Mouse (Mus musculus) CH12.LX (cell line): ENCODE results near the gene Wwc2. TPM values are rescaled to one million over a fixed set of nuclear protein-coding genes. Genes with fewer than 3 reads are reported as not detected.

ENCODE experiments used
- DNase-seq: peaks from one replicate; pipeline ENCODE4 v3.0.0-alpha.2; 2013; ENCODE audit errors: extremely low read depth
- H3K27ac ChIP-seq: 2 replicates; pipeline ENCODE4 v1.5.1; 2012; ENCODE audit warnings: low read depth, mild to moderate bottlenecking, control low read depth, moderate library complexity; ENCODE audit not compliant: insufficient read depth
- H3K27me3 ChIP-seq: replicated peaks from 2 replicates; pipeline ENCODE3; 2012; ENCODE audit warnings: inconsistent platforms
- H3K36me3 ChIP-seq, 2 experiments: replicated peaks in 1 of 2; 2 replicates each; pipeline versions ENCODE3 to v1.6.1; 2012; ENCODE audit warnings: inconsistent platforms in 1 of 2, low read length in 1 of 2, mild to moderate bottlenecking in 1 of 2, mixed read lengths in 1 of 2, moderate library complexity in 1 of 2; ENCODE audit not compliant: control insufficient read depth in 1 of 2, insufficient read depth in 1 of 2
- H3K4me1 ChIP-seq, 2 experiments: 2 replicates each; pipeline ENCODE4 v1.6.1; 2012; ENCODE audit warnings: inconsistent platforms in 1 of 2, moderate library complexity in 1 of 2; ENCODE audit not compliant: insufficient read depth in 2 of 2, control insufficient read depth in 1 of 2
- H3K4me2 ChIP-seq: 2 replicates; pipeline ENCODE4 v1.6.1; 2012; ENCODE audit warnings: low read depth, mild to moderate bottlenecking, control low read depth; ENCODE audit not compliant: poor library complexity, insufficient read depth, severe bottlenecking
- H3K4me3 ChIP-seq, 3 experiments: fragments of 150-350 bp in 1 of 3; sonication (generic) in 1 of 3; replicated peaks in 1 of 3; 2 replicates each; pipeline versions ENCODE3 to v1.5.1; 2011 to 2012; ENCODE audit warnings: low read depth in 2 of 3, low read length in 2 of 3, mild to moderate bottlenecking in 2 of 3, moderate library complexity in 2 of 3, control low read depth in 1 of 3, improper control_type of control experiment in 1 of 3, inconsistent platforms in 1 of 3, mixed read lengths in 1 of 3; ENCODE audit not compliant: poor library complexity in 1 of 3
- H3K79me2 ChIP-seq: replicated peaks from 2 replicates; pipeline ENCODE4 v1.6.1; 2012; ENCODE audit warnings: mild to moderate bottlenecking, moderate library complexity; ENCODE audit not compliant: control insufficient read depth, poor library complexity, insufficient read depth, severe bottlenecking; ENCODE audit errors: extremely low read depth
- H3K9ac ChIP-seq: 2 replicates; pipeline ENCODE4 v1.6.1; 2012; ENCODE audit warnings: low read depth, mild to moderate bottlenecking, control low read depth, moderate library complexity; ENCODE audit not compliant: insufficient read depth
- H3K9me3 ChIP-seq: replicated peaks from 2 replicates; pipeline ENCODE3; 2012; ENCODE audit warnings: low read length, inconsistent platforms, mixed read lengths
- BHLHE40 ChIP-seq: IDR thresholded peaks from 2 replicates; pipeline ENCODE4 v1.6.1; 2011; ENCODE audit warnings: mild to moderate bottlenecking, low read depth, low read length, improper control_type of control experiment
- CHD1 ChIP-seq: IDR thresholded peaks from 2 replicates; pipeline ENCODE4 v1.6.1; 2012; ENCODE audit warnings: low read depth, low read length, improper control_type of control experiment, inconsistent platforms
- E2F4 ChIP-seq: IDR thresholded peaks from 2 replicates; pipeline ENCODE4 v1.6.1; 2011; ENCODE audit warnings: low read depth, low read length, improper control_type of control experiment; ENCODE audit not compliant: insufficient replicate concordance
- ETS1 ChIP-seq: conservative IDR thresholded peaks from 2 replicates; pipeline ENCODE4 v1.6.1; 2012; ENCODE audit warnings: low read depth, mild to moderate bottlenecking, inconsistent platforms, low read length, improper control_type of control experiment, moderate library complexity
- HCFC1 ChIP-seq: IDR thresholded peaks from 2 replicates; pipeline ENCODE4 v1.6.1; 2012; ENCODE audit warnings: low read depth, mild to moderate bottlenecking, inconsistent platforms, low read length, improper control_type of control experiment
- IRF4 ChIP-seq: IDR thresholded peaks from 2 replicates; pipeline ENCODE4 v1.6.1; 2014; ENCODE audit warnings: low read depth, mild to moderate bottlenecking, inconsistent platforms, low read length, improper control_type of control experiment
- KAT2A ChIP-seq: IDR thresholded peaks from 2 replicates; pipeline ENCODE4 v1.6.1; 2012; ENCODE audit warnings: low read length, improper control_type of control experiment, inconsistent platforms; ENCODE audit not compliant: insufficient replicate concordance
- MAFK ChIP-seq: IDR thresholded peaks from 2 replicates; pipeline ENCODE4 v1.6.1; 2011; ENCODE audit warnings: low read length, improper control_type of control experiment; ENCODE audit not compliant: insufficient replicate concordance
- MAX ChIP-seq: IDR thresholded peaks from 2 replicates; pipeline ENCODE4 v1.6.1; 2011; ENCODE audit warnings: low read length, improper control_type of control experiment
- MEF2A ChIP-seq: IDR thresholded peaks from 2 replicates; pipeline ENCODE4 v1.6.1; 2014; ENCODE audit warnings: low read depth, mild to moderate bottlenecking, inconsistent platforms, low read length, improper control_type of control experiment, borderline replicate concordance
- MYC ChIP-seq: IDR thresholded peaks from 2 replicates; pipeline ENCODE4 v1.6.1; 2011; ENCODE audit warnings: low read depth, mild to moderate bottlenecking, improper control_type of control experiment, low read length
- NELFE ChIP-seq: IDR thresholded peaks from 2 replicates; pipeline ENCODE4 v1.6.1; 2011; ENCODE audit warnings: low read depth, low read length, improper control_type of control experiment
- NRF1 ChIP-seq: IDR thresholded peaks from 2 replicates; pipeline ENCODE4 v1.6.1; 2014; ENCODE audit warnings: low read depth, mild to moderate bottlenecking, inconsistent platforms, low read length, improper control_type of control experiment, moderate library complexity
- POLR2A ChIP-seq: IDR thresholded peaks from 2 replicates; pipeline ENCODE4 v1.6.1; 2011; ENCODE audit warnings: low read depth, mild to moderate bottlenecking, improper control_type of control experiment, low read length
- RAD21 ChIP-seq: IDR thresholded peaks from 2 replicates; pipeline ENCODE4 v1.6.1; 2011; ENCODE audit warnings: low read depth, mild to moderate bottlenecking, low read length, improper control_type of control experiment, moderate library complexity
- SIN3A ChIP-seq: IDR thresholded peaks from 2 replicates; pipeline ENCODE4 v1.6.1; 2012; ENCODE audit warnings: low read length, improper control_type of control experiment, inconsistent platforms
- TBP ChIP-seq: conservative IDR thresholded peaks from 2 replicates; pipeline ENCODE4 v1.6.1; 2011; ENCODE audit warnings: low read depth, low read length, improper control_type of control experiment
- TCF12 ChIP-seq: IDR thresholded peaks from 2 replicates; pipeline ENCODE4 v1.6.1; 2014; ENCODE audit warnings: low read depth, mild to moderate bottlenecking, inconsistent platforms, low read length, improper control_type of control experiment
- USF1 ChIP-seq: IDR thresholded peaks from 2 replicates; pipeline ENCODE4 v1.6.1; 2014; ENCODE audit warnings: low read depth, mild to moderate bottlenecking, inconsistent platforms, low read length, improper control_type of control experiment
- USF2 ChIP-seq: conservative IDR thresholded peaks from 2 replicates; pipeline ENCODE4 v1.6.1; 2011; ENCODE audit warnings: low read depth, low read length, improper control_type of control experiment
- ZC3H11A ChIP-seq: IDR thresholded peaks from 2 replicates; pipeline ENCODE4 v1.6.1; 2012; ENCODE audit warnings: low read depth, mild to moderate bottlenecking, inconsistent platforms, low read length, improper control_type of control experiment
- ZKSCAN1 ChIP-seq: IDR thresholded peaks from 2 replicates; pipeline ENCODE4 v1.6.1; 2012; ENCODE audit warnings: low read depth, inconsistent platforms, low read length, improper control_type of control experiment, borderline replicate concordance
- dilution Hi-C: fragments of 300-500 bp; cut with MboI; formaldehyde crosslinking; loops from 2 replicates; pipeline ENCODE4 v1.14.3; 2020; ENCODE audit warnings: low sequenced_read_pairs; ENCODE audit not compliant: extremely low pct_unique_long_range_greater_than_20kb, extremely low pct_ligation_motif_present
- in situ Hi-C: fragments of 300-500 bp; cut with MboI; formaldehyde crosslinking; loops from 3 replicates; pipeline ENCODE4 v1.14.3; 2019; ENCODE audit warnings: low sequenced_read_pairs, low pct_ligation_motif_present, low pct_unique_long_range_greater_than_20kb, mixed read lengths
- polyA plus RNA-seq: library from polyadenylated mRNA; unstranded; fragments of >175 nt; gene quantifications from 2 replicates; pipeline ENCODE4 v1.2.1, GENCODE M21; 2012; ENCODE audit warnings: low read depth; ENCODE audit not compliant: insufficient read length
- total RNA-seq, 2 experiments: library from RNA; depleted of rRNA; stranded (reverse); fragments of 300-350 nt in 1 of 2; fragments of >200 nt in 1 of 2; gene quantifications; 2 replicates each; pipeline ENCODE4 v1.2.3; 2012 to 2014

Gene Wwc2
- total and polyA plus RNA-seq, 3 experiments: 0.04 to 1.1 (median 0.32) TPM

GRCm38 (mm10) chr8:47784436-47784835 lies 206.3 kb downstream of the Wwc2 start:
- Histone ChIP-seq H3K9ac (no peak overlapping the region), H3K9me3 (peaks cover 2% of the 10 kb centered on the region), H3K79me2 (no peaks in the 10 kb centered on the region), H3K4me2 (no peak overlapping the region), H3K27me3 (no peaks in the 10 kb centered on the region)
- no peak for DNase-seq
- TF ChIP-seq TBP (no peak), CHD1 (no peak), NELFE (no peak), ETS1 (no peak), RAD21 (no peak), ZC3H11A (no peak), MAX (no peak), MEF2A (no peak), TCF12 (no peak), IRF4 (no peak), ZKSCAN1 (no peak), HCFC1 (no peak), BHLHE40 (no peak), SIN3A (no peak), MAFK (no peak)
- TF ChIP-seq, all 38 proteins: peak for 0
- Histone ChIP-seq H3K4me1 (peaks cover 0 to 10% of the 10 kb centered on the region in 2 experiments; a peak in 2 of 4 replicates), H3K4me3 (no peak overlapping the region), H3K36me3 (no peaks in the 10 kb centered on the region), H3K27ac (no peak overlapping the region)
- dilution Hi-C loops (no loop called here), in situ Hi-C loops (no loop called here)

GRCm38 (mm10) chr8:47783944-47784343 lies 206.8 kb downstream of the Wwc2 start:
- TF ChIP-seq POLR2A (no peak), USF1 (no peak), KAT2A (no peak), NRF1 (no peak), HCFC1 (no peak), TBP (no peak), ETS1 (no peak), USF2 (no peak), IRF4 (no peak), E2F4 (no peak), MYC (no peak)
- Histone ChIP-seq H3K4me3 (no peak overlapping the region), H3K27ac (no peak overlapping the region), H3K27me3 (no peaks in the 10 kb centered on the region), H3K4me2 (no peak overlapping the region), H3K36me3 (no peaks in the 10 kb centered on the region), H3K4me1 (peaks cover 0 to 10% of the 10 kb centered on the region in 2 experiments; a peak in 2 of 4 replicates), H3K9ac (no peak overlapping the region), H3K9me3 (peaks cover 2% of the 10 kb centered on the region), H3K79me2 (no peaks in the 10 kb centered on the region)
- in situ Hi-C loops: no loop called here
- no peak for DNase-seq
- dilution Hi-C loops: no loop called here
